Mouse (Mus musculus) cerebellum, adult 11 months (tissue): Measurements from ENCODE around the gene Areg.
A peak's percentile ranks its signal among the peaks of the same experiment; 100 is the strongest.

ENCODE experiments used
- DNase-seq: peaks from one replicate; pipeline ENCODE4 v3.0.0; 2022

Gene Areg

DNA sequence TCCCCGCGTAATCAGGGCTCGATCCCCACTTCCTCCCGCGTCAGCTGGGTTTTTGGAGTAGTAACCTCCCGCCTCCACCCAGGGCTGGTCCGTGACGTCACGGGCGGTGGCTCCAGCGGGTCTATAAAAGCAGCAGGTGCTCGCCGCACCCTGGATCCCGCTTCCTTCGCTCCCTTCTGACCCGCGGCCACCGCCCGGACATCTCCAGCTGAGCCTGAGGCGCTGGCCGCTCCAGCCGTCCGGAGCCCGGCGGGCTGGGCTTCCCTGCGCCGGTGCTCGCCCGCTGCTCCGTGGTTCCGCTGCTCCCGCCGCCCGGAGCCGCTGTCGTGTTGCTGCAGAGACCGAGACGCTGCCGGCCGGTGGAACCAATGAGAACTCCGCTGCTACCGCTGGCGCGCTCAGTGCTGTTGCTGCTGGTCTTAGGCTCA, at the start of gene Areg:
TSS of gene Areg (plus strand) at position 154 of the 428 bp plus-strand sequence.
- no peak for DNase-seq

GRCm38 (mm10) chr5:91090301-91090700, 49.1 kb upstream of the Areg start:
- DNase-seq, result no peak

DNA sequence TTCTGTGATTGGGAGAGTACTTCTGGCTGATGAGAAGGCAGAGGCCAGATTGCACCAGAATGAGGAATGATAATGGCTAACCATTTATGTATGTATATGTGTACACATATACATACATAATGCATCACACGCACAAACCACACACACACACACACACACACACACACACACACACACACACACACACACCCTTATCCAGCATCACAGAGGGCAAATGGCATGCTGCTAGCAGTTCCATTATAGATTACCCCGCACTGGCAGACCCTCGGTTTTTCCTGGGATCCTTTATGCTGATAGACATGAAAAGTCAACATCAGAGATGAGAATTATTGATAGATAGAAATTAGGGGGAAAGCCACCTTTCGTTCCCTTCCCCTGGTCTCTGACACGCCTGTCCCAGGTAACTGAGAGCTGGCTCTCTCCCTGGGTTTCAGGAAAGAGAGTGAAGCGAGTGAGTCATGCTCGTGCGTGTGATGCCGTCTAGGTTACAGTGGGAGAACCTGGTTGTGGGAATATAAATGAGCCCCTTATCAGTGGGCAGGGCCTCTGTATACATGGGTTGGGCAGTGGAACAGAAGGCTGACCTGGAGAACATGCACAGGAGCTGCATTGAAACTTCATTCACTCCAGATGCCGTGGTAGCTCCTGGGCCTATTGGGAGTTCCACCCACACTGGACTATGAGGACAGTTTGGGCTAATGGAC, 41.3 kb upstream of the Areg start:
- DNase-seq, result no peak

GRCm38 (mm10) chr5:91101742-91102141, 37.7 kb upstream of the Areg start:
- DNase-seq, result no peak

- DNase-seq, result peak; percentile 45
Measured at GRCm38 (mm10) chr5:91103943-91104665, 35.3 kb upstream of the Areg start.

DNA sequence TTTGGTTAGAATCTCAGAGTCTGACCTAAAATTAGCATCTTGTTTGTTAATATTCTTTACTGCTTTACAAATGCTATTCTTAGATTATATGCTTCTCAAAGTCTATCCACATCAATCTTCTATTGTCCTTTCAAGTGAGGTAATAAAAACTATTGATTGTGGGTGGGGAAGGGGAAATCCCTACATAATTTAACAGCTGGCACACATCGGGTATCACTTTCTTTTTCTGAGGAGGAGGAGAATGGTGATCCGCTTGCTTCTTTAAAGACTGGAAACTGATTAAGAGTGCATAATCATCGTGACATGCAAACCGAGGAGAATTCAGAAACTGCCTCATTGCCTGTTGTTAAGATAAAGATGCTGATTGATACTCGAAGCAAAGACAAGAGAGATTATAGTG, 33.2 kb upstream of the Areg start:
- DNase-seq, result no peak

DNA sequence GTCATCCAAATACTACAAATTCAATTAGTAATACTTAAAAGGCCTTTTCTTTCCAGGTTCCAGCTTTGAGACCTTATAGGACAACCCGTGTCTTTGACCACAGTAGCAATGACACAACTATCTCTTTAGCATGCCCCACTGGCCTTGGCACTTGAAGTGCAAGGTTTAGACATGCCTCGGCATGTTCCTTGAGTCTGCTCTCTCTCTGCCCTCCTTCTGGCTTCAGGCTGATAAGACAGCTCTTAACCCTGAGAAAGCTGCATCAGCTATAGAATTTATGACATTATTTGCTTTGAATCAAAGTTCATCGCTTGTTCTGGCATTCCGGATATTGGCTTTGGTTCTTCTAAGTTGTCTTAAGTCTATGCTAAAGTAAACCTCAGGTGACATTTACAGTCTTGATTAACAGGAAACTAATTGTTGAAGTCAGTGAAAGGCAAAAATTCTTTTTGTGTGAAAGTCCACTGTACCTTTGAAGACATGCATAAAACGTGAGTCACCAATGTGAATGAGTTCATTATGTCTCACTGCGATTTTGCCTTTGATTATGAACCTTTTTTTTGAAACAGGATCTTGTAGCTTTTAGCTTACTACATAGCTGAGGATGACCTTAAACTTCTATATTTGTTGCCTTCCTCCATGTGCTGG, 29.3 kb upstream of the Areg start:
- no peak for DNase-seq

GRCm38 (mm10) chr5:91111019-91111418, 28.4 kb upstream of the Areg start:
- DNase-seq, result no peak

DNA sequence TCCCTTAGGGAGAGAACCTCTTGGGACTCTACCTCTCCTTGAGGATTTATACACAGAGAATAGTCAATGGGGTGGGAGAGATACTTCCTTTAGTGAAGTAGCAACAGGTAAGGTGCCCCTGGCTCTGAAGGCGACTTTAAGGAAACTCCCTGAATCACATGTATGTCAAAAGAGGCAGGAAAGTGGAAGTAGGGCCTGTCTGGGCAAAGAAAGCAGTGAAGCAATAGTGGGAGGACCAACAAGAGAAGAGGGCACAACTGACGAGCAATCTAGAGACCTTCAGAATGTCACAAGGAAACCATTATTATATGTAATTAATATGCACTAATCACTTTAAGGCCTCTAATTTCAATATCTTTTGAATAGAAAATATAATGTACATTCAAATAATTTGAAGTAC, 25.4 kb upstream of the Areg start:
- DNase-seq, result no peak

DNA sequence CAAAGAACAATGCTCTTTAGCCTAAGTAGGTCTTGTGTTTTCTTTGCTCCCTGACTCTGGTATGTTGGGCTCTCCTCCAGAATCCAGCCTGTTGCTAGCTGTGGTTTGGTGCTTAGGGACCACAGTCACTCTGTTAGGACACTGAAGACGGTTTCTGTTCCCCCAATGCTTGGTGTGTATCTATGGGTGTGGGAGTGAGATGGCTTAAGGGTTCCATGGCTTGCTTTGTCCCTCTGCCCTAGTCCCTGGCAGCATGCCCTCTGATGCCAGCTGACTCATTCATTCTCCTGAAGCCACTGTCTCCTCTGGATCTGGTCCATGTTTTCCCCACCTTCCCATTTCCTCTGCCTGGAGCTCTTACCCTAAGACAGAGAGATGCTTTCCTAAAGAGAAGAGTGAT, 24.8 kb upstream of the Areg start:
- no peak for DNase-seq

GRCm38 (mm10) chr5:91118618-91119017, 20.8 kb upstream of the Areg start:
- DNase-seq, result no peak

DNA sequence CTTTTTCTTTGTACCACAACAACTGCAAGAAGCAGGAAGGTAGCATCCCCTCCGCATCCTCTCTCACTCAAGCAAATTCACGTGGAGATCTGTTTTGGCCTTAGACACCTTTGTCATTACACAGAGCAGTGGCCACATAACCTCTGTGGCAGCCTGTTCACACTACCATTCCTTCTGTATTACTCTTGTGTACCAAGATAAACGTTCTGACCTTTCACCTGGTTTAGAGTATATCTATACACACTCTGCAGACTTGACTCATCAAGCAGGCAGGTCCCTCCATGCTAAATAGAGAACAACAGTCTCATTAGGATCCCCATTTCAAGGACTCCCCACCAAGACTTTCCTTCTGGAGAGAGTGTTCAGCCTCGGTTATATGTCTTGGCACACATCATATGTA, 16.0 kb upstream of the Areg start:
- DNase-seq, result no peak

GRCm38 (mm10) chr5:91124140-91124539, 15.3 kb upstream of the Areg start:
- no peak for DNase-seq

- DNase-seq, result no peak
Measured at GRCm38 (mm10) chr5:91126623-91127022, 12.8 kb upstream of the Areg start.

GRCm38 (mm10) chr5:91134961-91135360, 4.4 kb upstream of the Areg start:
- DNase-seq, result no peak

DNA sequence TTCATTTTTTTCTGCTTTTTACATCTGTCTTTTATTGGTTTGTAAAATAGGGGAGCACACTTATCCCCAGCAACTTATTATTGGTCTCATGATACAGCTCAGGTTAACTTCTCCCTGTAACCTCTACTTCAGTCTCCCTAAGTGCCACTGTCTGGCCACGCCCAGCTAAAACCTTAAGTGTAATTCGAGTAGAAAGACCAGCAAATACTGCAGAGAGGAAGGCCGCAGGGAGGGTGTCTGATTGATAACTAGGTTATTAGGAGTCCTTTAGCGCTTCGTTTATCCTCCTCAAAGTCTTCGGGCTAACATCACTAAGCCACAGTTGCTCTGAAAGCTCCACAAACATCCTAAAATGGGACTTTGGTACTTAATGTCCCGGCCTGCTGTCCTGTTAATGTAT, 429 bp upstream of the Areg start:
- DNase-seq, result no peak

- DNase-seq, result no peak
Measured at GRCm38 (mm10) chr5:91140896-91141448, 1.6 kb downstream of the Areg start.

DNA sequence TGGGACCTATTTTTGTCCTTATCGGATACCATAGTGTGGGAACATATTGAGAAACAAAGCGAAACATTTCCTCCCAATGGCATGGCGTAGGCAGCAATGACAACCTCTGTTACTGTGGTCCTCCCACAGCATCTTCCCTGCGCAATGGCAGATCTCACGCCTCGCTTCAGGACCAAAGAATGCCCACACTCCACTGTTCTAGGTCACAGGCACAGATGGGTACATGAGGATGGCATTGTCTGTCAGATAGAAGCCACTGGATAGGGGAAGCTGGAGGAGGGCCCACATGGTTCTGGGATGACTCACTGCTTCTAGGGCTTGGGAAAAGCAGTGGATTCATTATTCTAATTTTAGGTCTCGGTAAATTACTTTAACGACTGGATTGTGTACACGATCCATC, 5.6 kb downstream of the Areg start:
- DNase-seq, result no peak

GRCm38 (mm10) chr5:91147001-91147400, 7.6 kb downstream of the Areg start:
- no peak for DNase-seq

DNA sequence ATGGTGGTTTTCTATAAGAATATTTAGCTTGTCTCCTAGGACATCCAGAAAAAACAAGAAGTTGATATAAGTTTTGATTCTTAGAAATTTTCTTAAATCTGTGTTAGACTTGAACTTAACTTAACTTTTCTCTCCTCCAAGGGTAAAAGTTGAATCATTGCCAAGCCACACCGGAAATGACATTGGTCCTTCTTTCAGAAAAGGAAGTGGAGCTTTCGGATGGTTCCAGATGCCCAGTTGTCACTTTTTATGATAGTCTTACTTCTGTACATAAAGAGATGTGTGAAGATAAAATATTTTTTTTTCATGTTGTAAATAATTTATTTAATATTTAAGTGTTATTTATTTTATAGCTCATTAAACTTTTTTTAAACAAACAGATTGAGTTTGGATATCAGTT, 8.7 kb downstream of the Areg start:
- no peak for DNase-seq

DNA sequence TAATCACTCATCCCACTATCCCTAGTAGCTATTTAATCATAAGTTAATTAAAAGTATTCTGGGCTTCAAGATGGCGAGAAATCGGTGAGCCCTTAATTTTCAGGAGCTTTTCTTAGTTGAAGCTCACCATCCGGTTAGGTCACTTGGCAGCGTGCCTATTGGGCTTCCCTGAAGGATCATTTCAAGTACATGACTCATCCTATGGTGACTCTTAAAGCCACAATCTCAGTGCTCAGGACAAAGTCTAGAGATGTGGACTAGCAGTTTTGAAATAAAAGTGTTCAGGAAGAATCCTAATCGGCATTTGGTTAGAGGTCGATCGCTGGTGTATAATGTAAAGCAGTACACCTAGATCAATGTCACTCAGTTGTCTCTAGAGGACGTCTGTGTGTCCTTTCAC, 17.3 kb downstream of the Areg start:
- no peak for DNase-seq

DNA sequence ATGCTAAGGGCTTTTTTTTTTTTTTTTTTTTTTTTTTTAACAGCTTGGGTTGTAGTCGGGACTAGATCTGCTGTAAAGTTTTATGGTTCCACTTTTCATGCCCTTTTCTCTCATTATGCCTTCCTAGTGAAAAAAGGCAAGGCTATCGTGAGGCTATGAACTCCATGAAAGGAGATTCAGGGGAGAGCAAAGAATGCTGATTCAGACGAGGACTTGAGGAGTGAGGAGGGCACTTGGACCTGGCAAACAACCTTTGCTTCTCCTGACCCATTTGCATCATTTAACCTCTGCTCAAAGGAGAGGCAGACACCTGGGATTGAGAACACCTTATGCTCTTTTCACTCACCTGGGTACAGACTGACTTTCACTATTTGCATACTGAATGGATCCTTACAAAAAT, 17.8 kb downstream of the Areg start:
- no peak for DNase-seq

DNA sequence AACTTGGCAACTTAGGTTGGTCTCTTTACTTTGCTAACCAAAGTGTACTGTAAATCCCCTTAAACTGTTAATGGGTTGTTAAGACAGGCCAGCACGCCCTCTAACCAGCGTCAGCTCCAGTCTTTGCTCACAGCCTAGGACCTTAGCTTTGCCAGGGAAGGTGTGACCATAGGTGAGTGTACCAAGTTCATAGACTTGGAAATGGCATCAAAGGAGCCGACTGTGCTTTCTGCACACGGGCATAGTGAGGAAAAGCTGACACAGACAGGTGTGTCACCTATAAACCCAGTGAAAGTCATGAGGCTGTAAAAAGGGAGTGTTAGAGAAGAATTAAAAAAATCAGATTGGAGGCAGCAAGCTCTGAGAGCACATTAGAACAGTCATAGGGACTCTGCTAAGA, 23.4 kb downstream of the Areg start:
- DNase-seq, result no peak

DNA sequence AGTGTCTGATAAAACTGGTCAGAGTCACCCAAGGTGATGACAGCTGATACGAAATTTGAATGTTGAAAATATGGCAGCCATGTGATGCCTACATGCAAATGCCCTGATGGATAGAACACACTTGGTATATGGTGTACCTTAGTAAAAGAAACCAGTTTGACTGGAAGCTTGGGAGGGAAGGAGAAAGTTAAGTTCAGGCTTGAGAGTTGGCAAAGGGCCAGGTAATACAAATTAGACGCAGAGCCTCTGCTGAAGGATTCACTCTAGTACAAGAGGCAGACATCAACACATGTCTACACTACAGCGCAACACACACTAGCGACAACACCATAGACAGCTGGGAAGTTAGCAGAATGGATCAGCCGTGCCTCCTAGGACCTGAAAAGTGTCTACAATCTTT, 27.2 kb downstream of the Areg start:
- DNase-seq, result no peak
